Mouse (Mus musculus) left cerebral cortex, adult 9 months (tissue): ENCODE data around the gene Unkl.

Experiments
- DNase-seq, 2 experiments: peaks; one replicate each; pipeline ENCODE4 v3.0.0; 2022; ENCODE audit warnings: low spot score in 2 of 2

Unkl gene

DNA sequence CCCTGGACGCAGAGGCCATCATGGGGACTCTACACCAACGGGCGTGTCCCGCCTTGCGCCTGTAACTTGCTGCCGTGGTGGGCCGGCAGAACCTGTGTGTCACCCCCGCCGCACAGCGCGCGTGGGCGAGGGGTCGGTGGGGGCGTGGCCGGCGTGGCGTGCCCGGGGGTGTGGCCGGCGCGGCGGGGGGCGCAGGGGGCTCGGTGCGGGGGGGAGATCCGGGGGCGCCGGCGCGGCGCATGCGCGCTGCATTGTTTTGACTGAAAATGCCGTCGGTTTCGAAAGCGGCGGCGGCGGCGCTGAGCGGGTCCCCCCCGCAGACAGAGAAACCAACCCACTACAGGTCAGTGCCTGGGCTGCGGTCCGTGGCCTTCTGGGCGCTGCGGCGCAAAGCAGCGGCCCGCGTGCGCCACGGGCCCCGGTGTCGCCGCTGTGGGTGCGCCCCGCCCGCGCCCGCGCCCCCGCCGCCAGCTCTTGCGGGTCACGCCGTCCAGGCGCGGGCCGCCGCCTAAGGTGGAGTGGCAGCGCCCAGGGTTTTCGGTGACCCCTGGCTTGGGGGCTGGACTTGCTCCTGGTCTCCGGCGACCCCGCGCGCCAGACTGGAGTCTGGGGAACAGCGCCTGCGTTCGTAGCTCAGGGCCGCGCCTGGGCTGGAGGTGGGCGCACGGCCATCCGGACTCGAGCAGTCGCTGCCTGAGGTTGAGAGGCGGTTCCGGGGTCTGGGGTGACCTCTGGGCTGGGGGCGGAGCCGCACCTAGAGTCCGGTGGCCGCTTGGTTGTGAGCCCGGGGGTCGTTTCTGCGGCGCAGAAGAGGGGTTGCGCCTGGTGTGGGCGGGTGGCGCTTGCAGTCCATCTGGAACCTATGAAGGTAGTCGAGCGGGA, at the start of gene Unkl:
TSS of gene Unkl (plus strand) at position 248 of the 882 bp plus-strand sequence.
- peak in 1 of 2 experiments; percentile 55 for DNase-seq

- no peak for DNase-seq
Measured at GRCm38 (mm10) chr17:25138803-25139202, 49.4 kb upstream of the Unkl start.

DNA sequence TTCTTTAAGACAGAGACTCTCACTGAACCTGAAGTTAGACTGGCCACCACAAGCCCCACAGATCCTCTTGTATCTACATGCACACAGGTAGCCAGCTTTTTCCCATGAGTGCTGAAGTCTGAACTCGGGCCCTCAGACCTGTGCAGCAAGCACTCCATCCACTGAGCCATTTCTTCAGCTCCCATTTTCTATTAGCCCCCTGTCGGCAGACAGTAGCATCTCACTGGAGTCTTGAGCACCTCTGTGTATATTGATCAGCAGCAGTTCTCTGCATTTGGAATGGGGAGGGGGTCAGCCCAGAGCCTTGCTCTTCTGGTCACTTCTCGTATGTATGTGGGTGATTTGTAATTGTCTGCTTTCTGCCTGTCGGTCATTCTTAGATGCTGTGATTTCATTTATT, 48.2 kb upstream of the Unkl start:
- DNase-seq: no peak

GRCm38 (mm10) chr17:25162161-25162560, 26.0 kb upstream of the Unkl start, which contains the start of gene Ccdc154:
Gene Ccdc154, plus strand, starts transcription at chr17:25162461.
- DNase-seq: no peak

- DNase-seq: no peak
Measured at GRCm38 (mm10) chr17:25163387-25163786, 24.8 kb upstream of the Unkl start.

- no peak for DNase-seq
Measured at GRCm38 (mm10) chr17:25164770-25165169, 23.4 kb upstream of the Unkl start.

DNA sequence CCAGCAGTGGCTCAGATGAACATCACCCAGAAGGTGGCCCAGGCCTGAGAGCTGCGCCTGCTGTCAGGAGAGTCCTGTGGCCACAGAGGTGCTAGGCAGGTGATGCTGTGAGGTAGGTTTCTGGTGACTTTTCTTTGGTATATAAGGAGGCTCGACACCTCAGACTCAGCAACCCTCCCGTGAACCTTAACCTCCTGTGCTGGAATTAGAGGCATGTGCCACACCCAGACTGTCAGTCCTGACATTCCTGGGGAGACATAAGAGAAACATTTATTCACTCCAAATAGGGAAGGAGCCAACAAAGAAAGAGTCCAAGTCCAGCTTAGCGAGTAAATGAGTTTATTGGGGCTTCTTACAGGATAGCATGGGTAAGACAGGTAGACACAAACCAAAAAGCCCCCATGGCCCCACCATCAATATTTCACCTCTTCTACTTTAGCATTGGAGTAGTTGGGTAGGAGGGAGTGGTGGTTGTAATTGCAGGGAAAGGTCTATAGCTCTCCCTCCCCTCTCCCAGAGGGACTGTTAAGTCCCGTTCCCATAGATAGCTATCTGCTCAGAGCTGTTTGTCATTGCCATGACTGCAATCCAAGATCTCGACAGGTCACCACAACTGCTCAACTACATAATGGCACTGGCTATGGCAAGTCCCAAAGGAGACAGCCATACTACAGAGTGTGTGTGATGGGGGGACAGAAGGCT, 22.1 kb upstream of the Unkl start:
- DNase-seq: no peak

DNA sequence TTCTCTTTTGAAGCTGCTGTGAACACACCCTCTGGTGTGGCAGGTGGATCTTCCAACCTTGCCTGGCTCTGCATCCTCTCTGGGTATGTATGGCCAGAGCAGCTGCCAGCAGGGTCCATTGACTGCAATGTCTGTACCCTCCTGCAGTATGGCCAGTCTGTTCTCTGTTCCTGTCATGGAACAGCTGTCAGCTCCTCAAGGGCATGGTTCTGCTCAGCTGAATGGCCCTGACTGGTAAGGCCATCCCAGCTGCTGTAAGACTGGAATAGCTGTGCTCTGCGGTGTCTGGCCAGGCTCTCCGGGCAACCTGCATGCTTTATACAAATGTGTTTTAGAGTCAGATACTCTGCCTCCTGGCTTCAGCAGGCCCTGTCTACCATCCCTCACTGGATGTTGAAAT, 18.5 kb upstream of the Unkl start:
- DNase-seq: no peak

DNA sequence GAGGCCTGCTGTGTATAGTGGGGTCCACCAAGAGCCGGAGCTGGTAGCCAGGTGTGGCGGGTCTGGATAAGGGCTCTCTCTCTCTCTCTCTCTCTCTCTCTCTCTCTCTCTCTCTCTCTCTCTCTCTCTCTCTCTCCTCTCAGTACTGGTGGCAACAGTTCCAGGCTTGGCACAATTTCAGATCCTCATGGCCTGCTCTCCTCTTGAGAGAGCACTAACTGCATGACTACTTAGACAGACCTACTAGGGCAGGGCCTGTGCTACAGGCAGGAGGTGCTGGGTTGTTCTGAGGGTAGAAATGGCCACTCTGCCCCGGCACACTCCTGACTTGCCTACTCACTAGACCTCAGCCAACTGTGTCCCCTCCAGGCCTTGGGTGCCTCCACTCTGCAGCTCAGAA, 15.6 kb upstream of the Unkl start:
- no peak for DNase-seq

- no peak for DNase-seq
Measured at GRCm38 (mm10) chr17:25175411-25175810, 12.8 kb upstream of the Unkl start, which contains the start of gene Gm38655. Gene Gm38655, minus strand, starts transcription at chr17:25175471.

GRCm38 (mm10) chr17:25183232-25183631, 5.0 kb upstream of the Unkl start:
- no peak for DNase-seq

DNA sequence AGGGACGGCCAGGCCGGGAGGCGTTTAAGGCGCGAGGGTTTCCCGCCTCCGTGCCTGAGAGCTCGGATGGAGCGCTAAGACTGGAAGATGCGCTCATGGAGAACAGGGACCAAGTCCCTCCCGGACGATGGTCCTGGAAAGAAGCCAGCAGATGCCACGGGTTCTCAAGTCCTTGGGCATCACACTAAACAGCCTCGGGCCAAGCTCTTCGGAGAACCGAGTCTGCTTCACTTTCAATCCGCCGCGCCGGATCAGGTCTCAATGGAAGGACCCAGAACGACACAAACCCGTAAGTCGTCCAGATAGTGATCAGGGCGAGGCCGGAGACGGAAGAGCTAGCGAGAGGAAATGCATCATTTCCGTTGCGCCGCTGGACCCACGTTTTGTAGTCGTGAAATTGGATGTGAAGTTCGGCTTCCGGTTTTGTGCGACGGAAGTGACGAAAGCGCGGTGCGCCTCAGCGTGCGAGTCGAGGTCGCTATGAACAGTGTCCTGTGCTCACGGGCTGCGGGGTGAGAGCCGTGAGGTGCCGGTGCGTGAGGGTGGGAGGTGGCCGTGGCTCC, 4.0 kb upstream of the Unkl start, which contains the start of gene BC003965:
TSS of gene BC003965 (plus strand) at position 426 of the 563 bp plus-strand sequence.
- DNase-seq: peak; percentile 92 to 98

GRCm38 (mm10) chr17:25184961-25185360, 3.2 kb upstream of the Unkl start:
- DNase-seq: no peak

DNA sequence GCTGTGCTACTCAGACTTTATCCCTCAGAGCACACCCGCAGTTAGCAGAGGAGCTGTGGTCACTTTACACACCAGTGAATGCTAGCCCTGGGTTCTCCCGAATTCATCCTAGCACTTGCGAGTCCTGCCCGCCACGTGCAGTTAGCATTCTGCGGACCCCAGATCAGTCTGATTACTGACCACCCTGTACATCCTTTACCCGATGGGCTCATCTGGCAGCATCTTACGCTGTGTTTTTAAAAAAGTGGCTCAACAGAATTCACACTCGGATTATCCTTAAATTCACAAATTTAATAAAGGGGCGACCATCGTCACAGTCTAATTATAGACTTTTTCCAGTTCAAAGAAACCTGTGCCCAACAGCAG, 430 bp upstream of the Unkl start:
- DNase-seq: no peak

GRCm38 (mm10) chr17:25189091-25189490, 894 bp downstream of the Unkl start:
- no peak for DNase-seq

DNA sequence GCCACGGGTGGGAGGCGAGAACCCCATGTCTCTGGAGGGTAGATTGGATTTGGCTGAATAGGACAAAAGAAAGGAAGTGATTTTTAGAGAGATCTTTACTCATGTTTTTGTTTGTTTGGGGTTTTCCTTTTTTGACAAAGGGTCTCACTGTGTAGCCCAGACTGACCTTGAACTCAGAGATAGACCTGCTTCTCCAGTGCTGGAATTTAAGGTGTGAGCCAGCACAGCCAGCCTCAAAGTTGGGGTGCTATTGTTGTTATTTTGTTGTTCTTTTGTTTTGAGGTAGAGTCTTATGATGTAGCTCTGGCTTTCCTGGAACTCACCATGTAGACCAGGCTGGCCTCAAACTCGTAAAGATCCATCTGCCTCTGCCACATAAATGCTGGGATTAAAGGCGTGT, 14.2 kb downstream of the Unkl start:
- DNase-seq: no peak

DNA sequence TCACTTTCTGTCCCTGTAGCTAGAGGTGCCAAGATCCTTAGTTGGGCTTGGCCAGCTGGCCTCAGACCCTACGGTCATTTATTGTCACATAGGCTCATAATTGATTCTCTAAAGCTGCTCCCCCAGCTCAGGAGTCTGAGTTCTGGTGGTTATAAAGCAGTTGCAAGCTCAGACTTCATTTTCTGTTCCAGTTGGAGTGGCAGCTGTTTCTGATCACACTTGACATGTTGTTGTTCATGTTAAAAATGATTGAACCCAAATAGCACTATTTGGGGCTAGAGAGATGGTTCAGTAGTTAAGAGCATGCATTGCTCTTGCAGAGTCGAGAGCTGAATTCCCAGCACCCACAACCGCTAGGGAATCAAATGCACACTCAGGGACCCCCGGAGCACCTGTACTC, 21.8 kb downstream of the Unkl start:
- DNase-seq: no peak

GRCm38 (mm10) chr17:25210680-25211466, 22.7 kb downstream of the Unkl start:
- no peak for DNase-seq

DNA sequence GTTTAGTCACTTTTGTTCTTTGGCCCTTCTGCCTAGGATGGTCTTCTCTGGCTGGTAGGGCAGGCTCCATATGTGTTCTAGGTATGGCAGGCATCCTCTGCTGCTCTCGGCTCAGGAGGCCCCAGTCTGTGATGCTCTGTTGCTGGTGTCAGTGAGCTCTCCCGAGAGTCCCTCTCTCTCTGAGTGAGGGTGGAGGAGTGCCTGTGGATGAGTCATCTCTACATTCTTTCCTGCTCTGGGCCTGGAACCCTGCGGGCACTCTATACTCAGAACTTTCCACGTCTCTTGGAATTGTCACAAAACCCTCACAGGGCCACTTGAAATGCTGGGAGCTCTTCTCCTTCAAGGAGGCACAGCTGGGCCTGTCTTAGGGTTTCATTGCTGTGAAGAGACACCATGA, 23.5 kb downstream of the Unkl start:
- DNase-seq: no peak

DNA sequence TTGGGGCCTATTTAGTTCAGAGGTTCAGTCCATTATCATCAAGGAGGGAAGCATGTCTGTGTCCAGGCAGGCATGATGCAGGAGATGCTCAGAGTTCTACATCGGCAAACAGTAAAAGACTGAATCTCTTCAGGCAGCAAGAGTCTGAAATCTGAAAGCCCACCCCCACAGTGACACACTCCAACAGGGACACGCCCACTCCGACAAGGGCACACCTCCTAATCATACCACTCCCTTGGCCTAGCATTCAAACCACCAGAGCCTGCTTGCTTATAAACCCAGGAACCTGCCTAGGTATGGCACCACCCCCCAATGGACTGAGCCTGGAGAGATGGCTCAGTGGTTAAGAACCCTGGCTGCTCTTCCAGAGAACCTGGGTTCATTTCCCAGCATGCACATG, 27.2 kb downstream of the Unkl start:
- no peak for DNase-seq

DNA sequence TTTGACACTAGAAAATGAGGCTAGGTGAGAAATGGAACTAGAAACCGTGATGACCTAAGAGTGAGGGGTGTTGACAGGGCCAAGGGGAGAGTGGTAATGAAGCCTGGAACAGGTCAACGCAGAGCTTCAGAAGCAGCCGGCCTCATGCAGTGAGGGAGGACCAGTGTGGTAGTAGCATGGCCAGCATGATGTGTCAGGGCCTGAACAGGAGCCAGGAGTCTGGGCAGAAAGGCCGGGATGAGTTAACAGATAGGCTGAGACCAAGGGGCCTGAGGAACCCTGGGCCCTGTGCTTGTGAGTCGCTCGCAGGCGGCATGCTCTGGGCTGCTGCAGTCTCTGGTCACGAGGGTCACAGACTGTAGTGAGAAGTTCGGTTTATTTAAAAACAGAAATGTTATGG, 30.8 kb downstream of the Unkl start:
- no peak for DNase-seq
